Comparison of ENCODE assay signal across 8 mouse cellular contexts in the genomic region with DNA sequence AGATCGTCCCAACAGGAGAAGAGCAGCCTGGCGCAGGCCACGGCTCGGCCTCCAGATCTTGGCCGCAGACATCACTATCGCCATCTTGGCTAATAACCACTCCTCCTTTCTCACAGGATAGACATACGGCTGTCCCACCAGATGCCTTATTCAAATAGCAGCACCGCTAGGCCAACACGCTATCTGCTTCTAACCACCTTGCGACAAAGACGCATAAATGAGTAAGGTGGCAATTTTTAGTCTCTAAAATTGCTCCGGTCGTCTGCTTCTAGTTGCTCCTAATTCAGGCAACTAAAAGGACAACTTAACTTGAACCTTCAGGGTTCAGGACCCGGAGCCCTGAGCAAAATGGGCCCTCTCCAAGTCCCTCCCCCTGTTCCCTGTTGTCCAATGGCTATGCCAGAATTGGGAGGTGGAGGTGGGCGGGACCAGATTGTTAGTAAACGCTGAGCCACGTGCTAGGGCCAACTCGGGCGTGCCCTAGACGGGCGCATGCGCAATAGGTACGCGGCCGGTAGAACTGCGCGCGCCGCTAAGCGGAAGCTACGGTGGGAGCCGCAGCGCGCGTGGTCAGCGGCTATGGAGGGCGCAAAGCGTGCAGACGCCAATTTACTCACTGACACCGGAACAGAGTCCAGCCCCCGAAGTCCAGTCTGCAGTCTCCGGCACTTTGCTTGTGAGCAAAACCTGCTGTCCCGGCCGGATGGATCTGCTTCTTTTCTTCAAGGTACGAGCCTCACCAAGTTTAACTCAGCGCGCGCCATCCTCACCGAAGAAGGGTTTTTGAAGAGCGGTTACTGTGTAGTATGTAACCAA. TPM values are rescaled to one million over a fixed set of nuclear protein-coding genes. Genes with fewer than 3 reads are reported as not detected.
DNase-seq lines count a peak whose midpoint lies in the region; ATAC-seq and TF ChIP-seq lines count a peak whose summit lies in the region.

A gene (minus strand): TSS at position 325 of the 816 bp plus-strand sequence.
A gene (plus strand): TSS at position 508 of the 816 bp plus-strand sequence.

- no peaks in the 10 kb centered on the region for H3K27me3 ChIP-seq in megakaryocyte, embryonic 14.5 days (replicated peaks)

- ATAC-seq in activated CD4-positive, CD25-positive, alpha-beta regulatory T cell, adult 4 months: peak; percentile 99

- no peaks in the 10 kb centered on the region for H3K9me3 ChIP-seq in megakaryocyte, embryonic 14.5 days

- H3K36me3 ChIP-seq in megakaryocyte, embryonic 14.5 days (replicated peaks; ENCODE audit: low read length): peaks cover 29% of the 10 kb centered on the region

- peak within 1 kb of the TSS; percentile 72 for H3K4me3 ChIP-seq in cortical plate, adult 2 months (ENCODE audit: insufficient read depth, low read length)
- peak within 1 kb of the TSS; percentile 95 for H3K4me3 ChIP-seq in megakaryocyte, embryonic 14.5 days (replicated peaks)

- DNase-seq in gastrocnemius, adult 8-10 months (ENCODE audit: low spot score in 2 of 2): peak; percentile 100
- DNase-seq in hindlimb bud, embryonic 11.5 days (ENCODE audit: extremely low spot score, low read depth, low spot score): peak; percentile 99
- DNase-seq in left cerebral cortex, adult 8-10 months (ENCODE audit: low spot score in 2 of 2): peak; percentile 97 to 100
- DNase-seq in right cerebral cortex, postnatal 10 days (ENCODE audit: low spot score in 2 of 2): peak; percentile 100
- peak; percentile 97 for DNase-seq in urinary bladder, postnatal 25 days (ENCODE audit: low spot score)

- peak within 1 kb of the TSS; percentile 89 for H3K27ac ChIP-seq in cortical plate, adult 2 months (ENCODE audit: insufficient read depth, low read length)

- no peak for TF ChIP-seq CTCF in cortical plate, adult 2 months (IDR thresholded peaks at IDR 0.05; ENCODE audit: extremely low read depth, insufficient read depth, low read length)

- H3K4me1 ChIP-seq in cortical plate, adult 2 months (ENCODE audit: control insufficient read depth, insufficient read depth, low read length): peaks cover 1% of the 10 kb centered on the region; the same call in 1 of the 2 replicates
- peaks cover 67% of the 10 kb centered on the region for H3K4me1 ChIP-seq in megakaryocyte, embryonic 14.5 days

- peak; percentile 76 for TF ChIP-seq POLR2A in cortical plate, adult 2 months (IDR thresholded peaks at IDR 0.05; ENCODE audit: extremely low read depth, insufficient read depth, low read length)

RNA-seq across cellular contexts. Expression of the first gene that starts in this region (rescaled TPM):
- polyA plus RNA-seq in activated CD4-positive, CD25-positive, alpha-beta regulatory T cell, adult 4 months (2017; shearing (Covaris generic)): 10 to 100 TPM; 15.3 to 15.8 TPM
- 63.7 and 66.1 TPM in 2 replicates for polyA plus RNA-seq in cortical plate, adult 2 months (2012; rRNA removed)
- total RNA-seq in gastrocnemius, adult 8-10 months (2022): 100 to 1,000 TPM; 116 to 140 (median 128) TPM
- total RNA-seq in left cerebral cortex, adult 8-10 months (2022): 10 to 100 TPM; 36.1 to 40.8 (median 39.4) TPM
- polyA plus RNA-seq in megakaryocyte, embryonic 14.5 days (2012; ENCODE audit: insufficient read depth, low replicate concordance): 31.9 and 39.7 TPM in 2 replicates

RNA-seq across cellular contexts. Expression of the second gene that starts in this region (rescaled TPM):
- polyA plus RNA-seq in activated CD4-positive, CD25-positive, alpha-beta regulatory T cell, adult 4 months (2017; shearing (Covaris generic)): 100 to 1,000 TPM in 1 of 2 experiments, 10 to 100 TPM in 1; 94.5 to 110 TPM
- 31.3 and 31.5 TPM in 2 replicates for polyA plus RNA-seq in cortical plate, adult 2 months (2012; rRNA removed)
- 10 to 100 TPM; 24.3 to 32.8 (median 27.2) TPM for total RNA-seq in gastrocnemius, adult 8-10 months (2022)
- 10 to 100 TPM; 21.7 to 27.4 (median 26.7) TPM for total RNA-seq in left cerebral cortex, adult 8-10 months (2022)
- polyA plus RNA-seq in megakaryocyte, embryonic 14.5 days (2012; ENCODE audit: insufficient read depth, low replicate concordance): 233 and 501 TPM in 2 replicates

Comparison
In these comparisons a context has a peak if more than half of its experiments do, and no peak if none do; other contexts are left out.
1. Peak in every context shown above with its lines: DNase-seq, ATAC-seq, H3K4me3 ChIP-seq and H3K27ac ChIP-seq.